Mouse (Mus musculus): Measurements from ENCODE around the gene Ccdc153. TPM values are rescaled to one million over a fixed set of nuclear protein-coding genes. Genes with fewer than 3 reads are reported as not detected.
A peak's percentile ranks its signal among the peaks of the same experiment; 100 is the strongest.

Gene Ccdc153
- polyA plus RNA-seq, 1 experiment = not detected

GRCm38 (mm10) chr9:44269077-44269476 lies 28.6 kb downstream of the Ccdc153 start:
- H3K27ac ChIP-seq (ENCODE audit: insufficient read depth, low read depth, low read length) = no peak overlapping the region
- WGBS = 86% methylated on average over 3 of the region's 3 CpGs
- peak; percentile 44 for TF ChIP-seq CTCF (conservative IDR thresholded peaks at IDR 0.05; ENCODE audit: insufficient read depth, insufficient read length, low read depth, low read length)
- no peak for TF ChIP-seq POLR2A (IDR thresholded peaks at IDR 0.05; ENCODE audit: low read depth, low read length)
- no peak overlapping the region for H3K4me3 ChIP-seq (ENCODE audit: insufficient read depth, low read depth, low read length)
- DNase-seq = peak; percentile 50
- no peaks in the 10 kb centered on the region for H3K36me3 ChIP-seq (ENCODE audit: control insufficient read depth, insufficient read depth, low read length)
- no peaks in the 10 kb centered on the region for H3K27me3 ChIP-seq (replicated peaks; ENCODE audit: control insufficient read depth, insufficient read depth, low read length)
- peaks cover 8% of the 10 kb centered on the region; the same call in 1 of the 2 replicates for H3K4me1 ChIP-seq (ENCODE audit: control insufficient read depth, insufficient read depth, low read length)

GRCm38 (mm10) chr9:44269973-44270372 lies 29.5 kb downstream of the Ccdc153 start:
- WGBS = 90% methylated on average over 4 of the region's 4 CpGs
- Histone ChIP-seq H3K4me3 (ENCODE audit: insufficient read depth, low read depth, low read length) (no peak overlapping the region), H3K4me1 (ENCODE audit: control insufficient read depth, insufficient read depth, low read length) (peaks cover 8% of the 10 kb centered on the region; the same call in 1 of the 2 replicates), H3K27me3 (replicated peaks; ENCODE audit: control insufficient read depth, insufficient read depth, low read length) (no peaks in the 10 kb centered on the region), H3K36me3 (ENCODE audit: control insufficient read depth, insufficient read depth, low read length) (no peaks in the 10 kb centered on the region), H3K27ac (ENCODE audit: insufficient read depth, low read depth, low read length) (no peak overlapping the region)
- TF ChIP-seq CTCF (conservative IDR thresholded peaks at IDR 0.05; ENCODE audit: insufficient read depth, insufficient read length, low read depth, low read length) = no peak
- TF ChIP-seq POLR2A (IDR thresholded peaks at IDR 0.05; ENCODE audit: low read depth, low read length) = no peak
- DNase-seq = no peak

DNA sequence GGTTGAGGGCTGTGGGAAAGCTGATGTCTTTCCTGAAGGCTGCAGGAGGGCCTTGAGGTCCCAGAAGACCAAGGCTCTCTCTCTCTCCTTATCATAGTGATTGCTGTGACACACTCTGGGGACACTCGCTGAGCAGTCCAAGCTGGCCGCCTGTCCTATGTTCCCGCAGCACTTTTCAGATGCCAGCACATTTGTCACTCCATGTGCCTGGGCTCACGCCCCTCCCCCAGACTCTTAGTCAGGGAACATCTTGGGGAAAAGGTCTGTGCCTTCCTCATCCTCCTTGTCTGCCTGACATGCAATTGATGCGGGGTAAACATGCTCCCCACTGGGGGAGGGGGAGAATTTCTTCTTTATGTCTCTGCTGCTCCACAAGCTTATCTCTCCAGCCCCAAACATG lies 42.7 kb downstream of the Ccdc153 start:
- Histone ChIP-seq H3K27ac (ENCODE audit: insufficient read depth, low read depth, low read length) (no peak overlapping the region), H3K4me1 (ENCODE audit: control insufficient read depth, insufficient read depth, low read length) (no peaks in the 10 kb centered on the region), H3K4me3 (ENCODE audit: insufficient read depth, low read depth, low read length) (no peak overlapping the region), H3K27me3 (replicated peaks; ENCODE audit: control insufficient read depth, insufficient read depth, low read length) (no peaks in the 10 kb centered on the region), H3K36me3 (ENCODE audit: control insufficient read depth, insufficient read depth, low read length) (no peaks in the 10 kb centered on the region)
- DNase-seq = no peak
- WGBS = 69% methylated on average over 5 of the region's 5 CpGs
- no peak for TF ChIP-seq POLR2A (IDR thresholded peaks at IDR 0.05; ENCODE audit: low read depth, low read length)
- no peak for TF ChIP-seq CTCF (conservative IDR thresholded peaks at IDR 0.05; ENCODE audit: insufficient read depth, insufficient read length, low read depth, low read length)

DNA sequence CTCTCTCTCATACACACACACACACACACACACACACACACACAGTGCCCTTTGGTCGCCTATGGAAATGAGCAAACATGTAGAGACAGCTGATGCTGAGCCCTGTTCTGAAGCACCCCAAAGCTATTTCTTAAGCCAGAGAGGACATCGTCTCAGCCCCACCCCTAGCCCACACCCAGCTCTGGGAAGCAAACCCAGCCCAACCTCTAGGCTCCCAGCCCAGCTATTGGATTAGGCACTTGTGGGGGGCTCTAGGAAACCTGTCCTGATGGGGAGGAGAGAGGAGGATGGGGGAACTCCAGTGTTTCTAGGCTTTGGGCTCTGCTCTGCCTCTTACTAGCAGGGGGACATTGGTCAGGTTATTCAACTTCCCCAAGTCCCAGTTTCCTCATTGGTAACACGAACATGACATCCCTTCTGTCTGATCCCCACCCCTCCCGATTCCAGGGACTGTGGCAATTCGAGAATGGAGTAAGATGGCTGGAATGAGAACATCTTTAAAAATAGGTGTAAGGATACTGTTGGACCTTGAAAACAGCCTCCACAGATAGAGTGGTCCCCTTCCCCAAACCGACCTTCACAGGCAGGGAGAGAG lies 45.9 kb downstream of the Ccdc153 start:
- Histone ChIP-seq H3K27me3 (replicated peaks; ENCODE audit: control insufficient read depth, insufficient read depth, low read length) (no peaks in the 10 kb centered on the region), H3K36me3 (ENCODE audit: control insufficient read depth, insufficient read depth, low read length) (no peaks in the 10 kb centered on the region), H3K27ac (ENCODE audit: insufficient read depth, low read depth, low read length) (no peak overlapping the region), H3K4me1 (ENCODE audit: control insufficient read depth, insufficient read depth, low read length) (no peaks in the 10 kb centered on the region), H3K4me3 (ENCODE audit: insufficient read depth, low read depth, low read length) (no peak overlapping the region)
- DNase-seq = no peak
- WGBS = 44% methylated on average over 6 of the region's 6 CpGs
- TF ChIP-seq CTCF (conservative IDR thresholded peaks at IDR 0.05; ENCODE audit: insufficient read depth, insufficient read length, low read depth, low read length) (no peak), POLR2A (IDR thresholded peaks at IDR 0.05; ENCODE audit: low read depth, low read length) (no peak)

GRCm38 (mm10) chr9:44287003-44287400 lies 46.5 kb downstream of the Ccdc153 start:
- no peak for DNase-seq
- no peak overlapping the region for H3K4me3 ChIP-seq (ENCODE audit: insufficient read depth, low read depth, low read length)

GRCm38 (mm10) chr9:44287401-44288075 lies 47.1 kb downstream of the Ccdc153 start:
- Histone ChIP-seq H3K27ac (ENCODE audit: insufficient read depth, low read depth, low read length) (no peak overlapping the region), H3K4me1 (ENCODE audit: control insufficient read depth, insufficient read depth, low read length) (no peaks in the 10 kb centered on the region), H3K27me3 (replicated peaks; ENCODE audit: control insufficient read depth, insufficient read depth, low read length) (no peaks in the 10 kb centered on the region), H3K4me3 (ENCODE audit: insufficient read depth, low read depth, low read length) (peak overlapping the region; percentile 27), H3K36me3 (ENCODE audit: control insufficient read depth, insufficient read depth, low read length) (no peaks in the 10 kb centered on the region)
- TF ChIP-seq CTCF (conservative IDR thresholded peaks at IDR 0.05; ENCODE audit: insufficient read depth, insufficient read length, low read depth, low read length) (no peak), POLR2A (IDR thresholded peaks at IDR 0.05; ENCODE audit: low read depth, low read length) (no peak)
- 6% methylated on average over 47 of the region's 47 CpGs for WGBS
- no peak for DNase-seq

More at GRCm38 (mm10) chr9:44287003-44287400, 46.5 kb downstream of the Ccdc153 start:
- Histone ChIP-seq H3K27ac (ENCODE audit: insufficient read depth, low read depth, low read length) (no peak overlapping the region), H3K27me3 (replicated peaks; ENCODE audit: control insufficient read depth, insufficient read depth, low read length) (no peaks in the 10 kb centered on the region), H3K36me3 (ENCODE audit: control insufficient read depth, insufficient read depth, low read length) (no peaks in the 10 kb centered on the region), H3K4me1 (ENCODE audit: control insufficient read depth, insufficient read depth, low read length) (no peaks in the 10 kb centered on the region)
- WGBS = 35% methylated on average over 11 of the region's 11 CpGs
- no peak for TF ChIP-seq CTCF (conservative IDR thresholded peaks at IDR 0.05; ENCODE audit: insufficient read depth, insufficient read length, low read depth, low read length)
- TF ChIP-seq POLR2A (IDR thresholded peaks at IDR 0.05; ENCODE audit: low read depth, low read length) = no peak
